Mouse (Mus musculus) forebrain, embryonic 12.5 days (tissue): Measurements from ENCODE around the gene Cdc7. TPM values are rescaled to one million over a fixed set of nuclear protein-coding genes. Genes with fewer than 3 reads are reported as not detected.
"Not testable (repeated sequence)": the region's sequence is repeated elsewhere in the genome, so short reads cannot be mapped to it uniquely, and the experiment has no call there.

Experiments
- ATAC-seq: fragments of 200-750 bp; cut with Nextera tagmentation; 2 replicates; pipeline ENCODE4 v1.8.0; 2017; ENCODE audit warnings: moderate TSS enrichment; ENCODE audit not compliant: low FRiP score
- H3K27ac ChIP-seq: fragments of 300-500 bp; sonication (generic); 2 replicates; pipeline ENCODE4 v1.5.1; 2016; ENCODE audit warnings: mild to moderate bottlenecking
- H3K27me3 ChIP-seq: fragments of 300-500 bp; sonication (generic); 2 replicates; pipeline ENCODE4 v1.6.1; 2016; ENCODE audit warnings: mild to moderate bottlenecking
- H3K36me3 ChIP-seq: fragments of 300-500 bp; sonication (generic); replicated peaks from 2 replicates; pipeline ENCODE4 v1.6.1; 2016; ENCODE audit warnings: mild to moderate bottlenecking
- H3K4me1 ChIP-seq: fragments of 300-500 bp; sonication (generic); 2 replicates; pipeline ENCODE4 v1.6.1; 2016
- H3K4me2 ChIP-seq: fragments of 300-500 bp; sonication (generic); 2 replicates; pipeline ENCODE4 v1.6.1; 2016; ENCODE audit warnings: mild to moderate bottlenecking, moderate library complexity
- H3K4me3 ChIP-seq: fragments of 300-500 bp; sonication (generic); replicated peaks from 2 replicates; pipeline ENCODE4 v1.5.1; 2016; ENCODE audit warnings: mild to moderate bottlenecking
- H3K9ac ChIP-seq: fragments of 300-500 bp; sonication (generic); 2 replicates; pipeline ENCODE4 v1.6.1; 2016; ENCODE audit warnings: mild to moderate bottlenecking
- H3K9me3 ChIP-seq: fragments of 300-500 bp; sonication (generic); 2 replicates; pipeline ENCODE4 v1.6.1; 2016
- WGBS: fragments of 180-500 bp; shearing (Covaris S2); methylation state at CpG from one replicate; pipeline ENCODE4 v1.1.7; 2016; 5-methylcytosine and 5-hydroxymethylcytosine counted together
- polyA plus RNA-seq: library from polyadenylated mRNA; unstranded; fragments of >200 nt; fragmentation: Nextera tagmentation; extraction: Ambion mirVana; gene quantifications from 2 replicates; pipeline ENCODE4 v1.2.1, GENCODE M21; 2016

The Cdc7 gene
- polyA plus RNA-seq, 1 experiment from 2014 or later = 52.1 TPM

- ATAC-seq = no peak
- Histone ChIP-seq H3K4me1 (peaks cover 13% of the 10 kb centered on the region), H3K36me3 (peaks cover 31% of the 10 kb centered on the region), H3K9ac (no peak overlapping the region), H3K9me3 (no peaks in the 10 kb centered on the region), H3K4me3 (no peak overlapping the region), H3K4me2 (no peak overlapping the region), H3K27me3 (no peaks in the 10 kb centered on the region), H3K27ac (no peak overlapping the region)
- WGBS = 85% methylated on average over 1 of the region's 1 CpGs
Measured at GRCm38 (mm10) chr5:106967578-106967977, 3.5 kb downstream of the Cdc7 start.

- H3K4me2 ChIP-seq = no peak overlapping the region
- no peak overlapping the region for H3K27ac ChIP-seq
- no peaks in the 10 kb centered on the region for H3K9me3 ChIP-seq
- H3K4me3 ChIP-seq = no peak overlapping the region
- H3K9ac ChIP-seq = no peak overlapping the region
- H3K4me1 ChIP-seq = no peaks in the 10 kb centered on the region
- 92% methylated on average over 7 of the region's 7 CpGs for WGBS
- H3K27me3 ChIP-seq = no peaks in the 10 kb centered on the region
- peaks cover 85% of the 10 kb centered on the region for H3K36me3 ChIP-seq
- no peak for ATAC-seq
Measured at GRCm38 (mm10) chr5:106973883-106974282, 9.8 kb downstream of the Cdc7 start.

- Histone ChIP-seq H3K9ac (no peak overlapping the region), H3K27ac (no peak overlapping the region), H3K9me3 (no peaks in the 10 kb centered on the region), H3K4me3 (no peak overlapping the region), H3K36me3 (peaks cover 80% of the 10 kb centered on the region), H3K4me2 (no peak overlapping the region), H3K27me3 (no peaks in the 10 kb centered on the region), H3K4me1 (no peaks in the 10 kb centered on the region)
- no peak for ATAC-seq
- WGBS = 92% methylated on average over 7 of the region's 7 CpGs
Measured at GRCm38 (mm10) chr5:106979156-106979555, 15.0 kb downstream of the Cdc7 start.

- no peak for ATAC-seq
- H3K9me3 ChIP-seq = no peaks in the 10 kb centered on the region
- H3K27ac ChIP-seq = no peak overlapping the region
- peaks cover 64% of the 10 kb centered on the region for H3K36me3 ChIP-seq
- no peaks in the 10 kb centered on the region for H3K4me1 ChIP-seq
- no peaks in the 10 kb centered on the region for H3K27me3 ChIP-seq
- H3K9ac ChIP-seq = no peak overlapping the region
- H3K4me3 ChIP-seq = no peak overlapping the region
- H3K4me2 ChIP-seq = no peak overlapping the region
- 91% methylated on average over 7 of the region's 7 CpGs for WGBS
Measured at GRCm38 (mm10) chr5:106982298-106982952, 18.3 kb downstream of the Cdc7 start.

- not testable (repeated sequence) for H3K4me2 ChIP-seq, H3K27me3 ChIP-seq, H3K27ac ChIP-seq, H3K4me3 ChIP-seq, H3K9ac ChIP-seq, H3K4me1 ChIP-seq, ATAC-seq, H3K9me3 ChIP-seq
- H3K36me3 ChIP-seq = peaks cover 44% of the 10 kb centered on the region
- 93% methylated on average over 3 of the region's 3 CpGs for WGBS
Measured at GRCm38 (mm10) chr5:106984934-106985333, 20.8 kb downstream of the Cdc7 start.

GRCm38 (mm10) chr5:106985594-106985993 is 21.5 kb downstream of the Cdc7 start:
- Histone ChIP-seq H3K9me3 (no peaks in the 10 kb centered on the region), H3K9ac (no peak overlapping the region), H3K4me3 (no peak overlapping the region), H3K4me1 (no peaks in the 10 kb centered on the region), H3K27ac (no peak overlapping the region), H3K27me3 (no peaks in the 10 kb centered on the region), H3K4me2 (no peak overlapping the region), H3K36me3 (peaks cover 39% of the 10 kb centered on the region)
- no peak for ATAC-seq
- WGBS = 74% methylated on average over 2 of the region's 2 CpGs

GRCm38 (mm10) chr5:106989181-106989580 is 25.1 kb downstream of the Cdc7 start:
- Histone ChIP-seq H3K27me3 (peaks cover 13% of the 10 kb centered on the region; the same call in 1 of the 2 replicates), H3K4me1 (0 out of 2 replicates have a peak, but pooled peaks cover 2% of the 10 kb centered on the region), H3K36me3 (peaks cover 14% of the 10 kb centered on the region), H3K9me3 (no peaks in the 10 kb centered on the region), H3K9ac (no peak overlapping the region), H3K27ac (no peak overlapping the region), H3K4me3 (no peak overlapping the region), H3K4me2 (no peak overlapping the region)
- 79% methylated on average over 8 of the region's 8 CpGs for WGBS
- no peak for ATAC-seq

GRCm38 (mm10) chr5:106989786-106990185 is 25.7 kb downstream of the Cdc7 start:
- WGBS = 81% methylated on average over 12 of the region's 12 CpGs
- ATAC-seq = no peak
- no peak overlapping the region for H3K9ac ChIP-seq
- H3K9me3 ChIP-seq = no peaks in the 10 kb centered on the region
- peaks cover 13% of the 10 kb centered on the region; the same call in 1 of the 2 replicates for H3K27me3 ChIP-seq
- H3K4me1 ChIP-seq = 0 out of 2 replicates have a peak, but pooled peaks cover 2% of the 10 kb centered on the region
- H3K27ac ChIP-seq = no peak overlapping the region
- peaks cover 10% of the 10 kb centered on the region for H3K36me3 ChIP-seq
- H3K4me3 ChIP-seq = no peak overlapping the region
- H3K4me2 ChIP-seq = no peak overlapping the region

GRCm38 (mm10) chr5:106990639-106991299 is 26.6 kb downstream of the Cdc7 start:
- WGBS = 50% methylated on average over 14 of the region's 14 CpGs
- no peak for ATAC-seq
- no peak overlapping the region for H3K4me2 ChIP-seq
- no peak overlapping the region for H3K4me3 ChIP-seq
- H3K9me3 ChIP-seq = no peaks in the 10 kb centered on the region
- H3K27ac ChIP-seq = no peak overlapping the region
- H3K36me3 ChIP-seq = peaks cover 7% of the 10 kb centered on the region; the same call in 1 of the 2 replicates
- H3K27me3 ChIP-seq = peaks cover 13% of the 10 kb centered on the region; the same call in 1 of the 2 replicates
- H3K9ac ChIP-seq = no peak overlapping the region
- H3K4me1 ChIP-seq = 0 out of 2 replicates have a peak, but pooled peaks cover 2% of the 10 kb centered on the region

- H3K36me3 ChIP-seq = peaks cover 2% of the 10 kb centered on the region; the same call in 1 of the 2 replicates
- H3K4me2 ChIP-seq = no peak overlapping the region
- peaks cover 6% of the 10 kb centered on the region; the same call in 1 of the 2 replicates for H3K4me1 ChIP-seq
- ATAC-seq = no peak
- WGBS = 78% methylated on average over 8 of the region's 8 CpGs
- no peaks in the 10 kb centered on the region for H3K9me3 ChIP-seq
- no peak overlapping the region for H3K4me3 ChIP-seq
- H3K27ac ChIP-seq = no peak overlapping the region
- peaks cover 13% of the 10 kb centered on the region; the same call in 1 of the 2 replicates for H3K27me3 ChIP-seq
- H3K9ac ChIP-seq = no peak overlapping the region
Measured at GRCm38 (mm10) chr5:106991300-106991929, 27.3 kb downstream of the Cdc7 start.

- Histone ChIP-seq H3K9ac (no peak overlapping the region), H3K27me3 (peaks cover 13% of the 10 kb centered on the region; the same call in 1 of the 2 replicates), H3K27ac (no peak overlapping the region), H3K4me1 (peaks cover 6% of the 10 kb centered on the region; the same call in 1 of the 2 replicates), H3K36me3 (no peaks in the 10 kb centered on the region), H3K9me3 (no peaks in the 10 kb centered on the region), H3K4me3 (no peak overlapping the region), H3K4me2 (no peak overlapping the region)
- 36% methylated on average over 3 of the region's 3 CpGs for WGBS
- no peak for ATAC-seq
Measured at GRCm38 (mm10) chr5:106994716-106995115, 30.6 kb downstream of the Cdc7 start.

- no peaks in the 10 kb centered on the region for H3K9me3 ChIP-seq
- H3K4me3 ChIP-seq = no peak overlapping the region
- no peak for ATAC-seq
- no peak overlapping the region for H3K27ac ChIP-seq
- H3K4me2 ChIP-seq = no peak overlapping the region
- no peak overlapping the region for H3K9ac ChIP-seq
- 51% methylated on average over 5 of the region's 5 CpGs for WGBS
- peaks cover 10% of the 10 kb centered on the region; the same call in 1 of the 2 replicates for H3K27me3 ChIP-seq
- peaks cover 3% of the 10 kb centered on the region; the same call in 1 of the 2 replicates for H3K4me1 ChIP-seq
- H3K36me3 ChIP-seq = no peaks in the 10 kb centered on the region
Measured at GRCm38 (mm10) chr5:106995886-106996538, 31.9 kb downstream of the Cdc7 start.
